Comparison of ENCODE assay signal across 8 mouse cellular contexts in genomic region chr17:14280425-14280833, GRCm38 (mm10). TPM values are rescaled to one million over a fixed set of nuclear protein-coding genes. Genes with fewer than 3 reads are reported as not detected.
DNase-seq lines count a peak whose midpoint lies in the region; ATAC-seq and TF ChIP-seq lines count a peak whose summit lies in the region.

No protein-coding gene starts in this region.

- no peak overlapping the region for H3K27ac ChIP-seq in embryonic facial prominence, embryonic 14.5 days (replicated peaks; ENCODE audit: low read depth, low read length)
- no peak overlapping the region for H3K27ac ChIP-seq in liver, embryonic 15.5 days (replicated peaks)
- H3K27ac ChIP-seq in small intestine, adult 2 months (ENCODE audit: insufficient read depth, low read depth, low read length): peak overlapping the region; percentile 44; the same call in 1 of the 2 replicates

- H3K27me3 ChIP-seq in megakaryocyte, embryonic 14.5 days (replicated peaks): peaks cover 68% of the 10 kb centered on the region
- peaks cover 45% of the 10 kb centered on the region for H3K27me3 ChIP-seq in embryonic facial prominence, embryonic 14.5 days (replicated peaks; ENCODE audit: control insufficient read depth, insufficient read depth, low read length)
- H3K27me3 ChIP-seq in liver, embryonic 15.5 days: peaks cover 85% of the 10 kb centered on the region
- H3K27me3 ChIP-seq in small intestine, adult 2 months (ENCODE audit: control insufficient read depth, insufficient read depth, low read length): no peaks in the 10 kb centered on the region

- under 1% methylated on average over 27 of the region's 31 CpGs for WGBS in embryonic facial prominence, embryonic 14.5 days
- under 1% methylated on average over 31 of the region's 31 CpGs for WGBS in liver, embryonic 15.5 days (ENCODE audit: insufficient replicate concordance)
- WGBS in small intestine, adult 2 months: 1% methylated on average over 31 of the region's 31 CpGs

- no peak for ATAC-seq in megakaryocyte, adult 5-6 weeks (ENCODE audit: poor library complexity, severe bottlenecking)
- peak; percentile 50; the same call in 1 of the 2 replicates for ATAC-seq in embryonic facial prominence, embryonic 14.5 days (ENCODE audit: low read depth)
- no peak for ATAC-seq in liver, embryonic 15.5 days (ENCODE audit: insufficient read depth)

- no peak for DNase-seq in embryonic facial prominence, embryonic 14.5 days (ENCODE audit: low spot score)
- peak; percentile 58 to 62 for DNase-seq in heart, postnatal 10 days
- no peak for DNase-seq in adrenal gland, postnatal 4 days (ENCODE audit: low spot score in 2 of 2)
- no peak for DNase-seq in right cerebral cortex, postnatal 10 days (ENCODE audit: low spot score in 2 of 2)

- intact Hi-C loops in heart, postnatal 10 days (cut with DNase I): loop anchor here (5.0 to 10.0 kb wide), 2 partner anchors 33 to 624 kb away; no protein-coding TSS in a partner anchor

- peak overlapping the region; percentile 65 for H3K9ac ChIP-seq in embryonic facial prominence, embryonic 14.5 days (ENCODE audit: low read depth, low read length)
- no peak overlapping the region for H3K9ac ChIP-seq in liver, embryonic 15.5 days

- H3K4me2 ChIP-seq in embryonic facial prominence, embryonic 14.5 days (ENCODE audit: low read depth, low read length): peak overlapping the region; percentile 94
- H3K4me2 ChIP-seq in liver, embryonic 15.5 days: 0 out of 2 replicates have a peak overlapping the region, but pooled peaks have one; percentile 28

- no peak for TF ChIP-seq CTCF in small intestine, adult 2 months (IDR thresholded peaks at IDR 0.05; ENCODE audit: extremely low read depth, insufficient read length, insufficient replicate concordance, low read depth, low read length)

- peak overlapping the region; percentile 23 for H3K4me3 ChIP-seq in megakaryocyte, embryonic 14.5 days (replicated peaks)
- peak overlapping the region; percentile 61 for H3K4me3 ChIP-seq in embryonic facial prominence, embryonic 14.5 days (ENCODE audit: low read depth, low read length)
- peak overlapping the region; percentile 34; the same call in 1 of the 2 replicates for H3K4me3 ChIP-seq in liver, embryonic 15.5 days (replicated peaks)
- H3K4me3 ChIP-seq in small intestine, adult 2 months (ENCODE audit: low read depth, low read length): peak overlapping the region; percentile 85

- no peaks in the 10 kb centered on the region for H3K36me3 ChIP-seq in megakaryocyte, embryonic 14.5 days (replicated peaks; ENCODE audit: low read length)
- no peaks in the 10 kb centered on the region for H3K36me3 ChIP-seq in embryonic facial prominence, embryonic 14.5 days (ENCODE audit: control insufficient read depth, insufficient read depth, low read length)
- no peaks in the 10 kb centered on the region for H3K36me3 ChIP-seq in liver, embryonic 15.5 days (replicated peaks)
- H3K36me3 ChIP-seq in small intestine, adult 2 months (ENCODE audit: control insufficient read depth, insufficient read depth, low read length): no peaks in the 10 kb centered on the region

- H3K9me3 ChIP-seq in megakaryocyte, embryonic 14.5 days: 0 out of 2 replicates have a peak, but pooled peaks cover 3% of the 10 kb centered on the region
- no peaks in the 10 kb centered on the region for H3K9me3 ChIP-seq in embryonic facial prominence, embryonic 14.5 days (ENCODE audit: control insufficient read depth, low read length)
- no peaks in the 10 kb centered on the region for H3K9me3 ChIP-seq in liver, embryonic 15.5 days (replicated peaks)

- H3K4me1 ChIP-seq in megakaryocyte, embryonic 14.5 days: peaks cover 15% of the 10 kb centered on the region; the same call in 1 of the 2 replicates
- peaks cover 5% of the 10 kb centered on the region for H3K4me1 ChIP-seq in embryonic facial prominence, embryonic 14.5 days (ENCODE audit: control insufficient read depth, insufficient read depth, low read length)
- no peaks in the 10 kb centered on the region for H3K4me1 ChIP-seq in liver, embryonic 15.5 days (replicated peaks)
- peaks cover 13% of the 10 kb centered on the region; the same call in 1 of the 2 replicates for H3K4me1 ChIP-seq in small intestine, adult 2 months (ENCODE audit: control insufficient read depth, insufficient read depth, insufficient read length, low read length)

- TF ChIP-seq POLR2A in small intestine, adult 2 months (IDR thresholded peaks at IDR 0.05; ENCODE audit: low read depth, low read length): no peak

RNA-seq across cellular contexts. Expression of gene Smoc2, which starts 1.1 kb away (rescaled TPM):
- not detected in 2 replicates for polyA plus RNA-seq in megakaryocyte, embryonic 14.5 days (2012; ENCODE audit: insufficient read depth, low replicate concordance)
- total RNA-seq in megakaryocyte, adult 5-6 weeks (2015): 0.23 TPM in 1 of 2 replicates, not detected in the other
- total RNA-seq in megakaryocyte, adult 5-6 weeks (2017): not detected in 2 replicates
- 207 and 229 TPM in 2 replicates for polyA plus RNA-seq in embryonic facial prominence, embryonic 14.5 days (2014; fragmentation: Nextera tagmentation; extraction: Ambion mirVana)
- 10 to 100 TPM; 43.1 to 44.3 TPM for total RNA-seq in heart, postnatal 10 days (2021)
- 5.8 TPM in 2 replicates for polyA plus RNA-seq in liver, embryonic 15.5 days (2015; fragmentation: Nextera tagmentation; extraction: Ambion mirVana)
- polyA plus RNA-seq in small intestine, adult 2 months (2012; rRNA removed): 43.5 and 45.2 TPM in 2 replicates
- total RNA-seq in adrenal gland, postnatal 4 days (2021): 10 to 100 TPM; 43.2 to 46.4 TPM

Comparison
In these comparisons a context has a peak if more than half of its experiments do, and no peak if none do; other contexts are left out.
1. H3K4me3 ChIP-seq: peak in every context shown above with its lines; median percentile 85 in small intestine, adult 2 months; 61 in embryonic facial prominence, embryonic 14.5 days; 34 in liver, embryonic 15.5 days; 23 in megakaryocyte, embryonic 14.5 days.
2. DNase-seq: peak in heart, postnatal 10 days (2 of 2); none in embryonic facial prominence, embryonic 14.5 days (single experiment), adrenal gland, postnatal 4 days (0 of 2) and right cerebral cortex, postnatal 10 days (0 of 2).